Mouse (Mus musculus) embryonic facial prominence, embryonic 13.5 days (tissue): ENCODE results near the gene Erlin1. TPM values are rescaled to one million over a fixed set of nuclear protein-coding genes. Genes with fewer than 3 reads are reported as not detected.
A peak's percentile ranks its signal among the peaks of the same experiment; 100 is the strongest.

Experiments
- ATAC-seq: fragments of 200-750 bp; cut with Nextera tagmentation; 2 replicates; pipeline ENCODE4 v1.8.0; 2017; ENCODE audit warnings: low read depth; ENCODE audit not compliant: insufficient number of reproducible peaks, insufficient read depth, low FRiP score, low TSS enrichment
- H3K27ac ChIP-seq: fragments of 300-500 bp; sonication (generic); 2 replicates; pipeline ENCODE4 v1.5.1; 2015; ENCODE audit warnings: moderate library complexity, mild to moderate bottlenecking, inconsistent platforms
- H3K27me3 ChIP-seq: fragments of 300-500 bp; sonication (generic); 2 replicates; pipeline ENCODE4 v1.6.1; 2015; ENCODE audit warnings: mild to moderate bottlenecking, inconsistent platforms
- H3K36me3 ChIP-seq: fragments of 300-500 bp; sonication (generic); 2 replicates; pipeline ENCODE4 v1.6.1; 2015; ENCODE audit warnings: mild to moderate bottlenecking, inconsistent platforms
- H3K4me1 ChIP-seq: fragments of 300-500 bp; sonication (generic); 2 replicates; pipeline ENCODE4 v1.6.1; 2015; ENCODE audit warnings: inconsistent platforms
- H3K4me2 ChIP-seq: fragments of 300-500 bp; sonication (generic); 2 replicates; pipeline ENCODE4 v1.6.1; 2015; ENCODE audit warnings: moderate library complexity, mild to moderate bottlenecking, inconsistent platforms
- H3K4me3 ChIP-seq: fragments of 300-500 bp; sonication (generic); 2 replicates; pipeline ENCODE4 v1.5.1; 2015; ENCODE audit warnings: mild to moderate bottlenecking, inconsistent platforms
- H3K9ac ChIP-seq: fragments of 300-500 bp; sonication (generic); 2 replicates; pipeline ENCODE4 v1.6.1; 2015; ENCODE audit warnings: mild to moderate bottlenecking, inconsistent platforms
- H3K9me3 ChIP-seq: fragments of 300-500 bp; sonication (generic); 2 replicates; pipeline ENCODE4 v1.6.1; 2016; ENCODE audit warnings: inconsistent platforms
- WGBS: fragments of 180-500 bp; shearing (Covaris S2); methylation state at CpG from one replicate; pipeline ENCODE4 v1.1.7; 2015; ENCODE audit warnings: mixed read lengths; 5-methylcytosine and 5-hydroxymethylcytosine counted together
- polyA plus RNA-seq: library from polyadenylated mRNA; unstranded; fragments of >200 nt; fragmentation: Nextera tagmentation; extraction: Ambion mirVana; gene quantifications from 2 replicates; pipeline ENCODE4 v1.2.1, GENCODE M21; 2015

The Erlin1 gene
- 31.3 and 31.4 TPM in 2 replicates for polyA plus RNA-seq

- Histone ChIP-seq H3K4me2 (peak within 1 kb of the TSS; percentile 86), H3K4me3 (peak within 1 kb of the TSS; percentile 81), H3K9ac (peak within 1 kb of the TSS; percentile 85), H3K9me3 (no peaks in the 10 kb centered on the region), H3K27me3 (no peaks in the 10 kb centered on the region), H3K36me3 (peaks cover 17% of the 10 kb centered on the region), H3K4me1 (peaks cover 19% of the 10 kb centered on the region; the same call in 1 of the 2 replicates), H3K27ac (peak within 1 kb of the TSS; percentile 48; the same call in 1 of the 2 replicates)
- whole genome bisulfite sequencing = under 1% methylated on average over 75 of the region's 75 CpGs
- ATAC-seq = peak; percentile 86
These were observed at the start of gene Erlin1 for GRCm38 (mm10) chr19:44069121-44069913. Gene Erlin1, minus strand, starts transcription at chr19:44069785.

- no peak for ATAC-seq
- H3K4me3 ChIP-seq = no peak overlapping the region
These were observed 48.2 kb upstream of the Erlin1 start for GRCm38 (mm10) chr19:44117793-44118192.

DNA sequence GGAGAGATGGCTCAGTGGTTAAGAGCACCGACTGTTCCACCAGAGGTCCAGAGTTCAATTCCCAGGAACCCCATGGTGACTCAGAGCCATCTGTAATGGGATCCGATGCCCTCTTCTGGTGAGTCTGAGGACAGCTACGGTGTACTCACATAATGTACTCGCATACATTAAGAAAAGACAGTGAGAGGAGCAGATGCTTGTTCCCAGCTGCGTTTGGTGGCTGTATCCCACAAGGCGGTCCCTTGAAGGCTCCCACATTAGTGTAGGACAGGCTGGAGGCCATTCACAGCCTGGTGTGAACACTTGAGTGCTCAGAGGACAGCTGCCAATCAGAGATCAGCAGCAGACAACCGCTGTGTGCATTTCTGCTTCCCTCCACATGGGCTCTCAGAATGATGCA, 42.1 kb upstream of the Erlin1 start:
- no peak for ATAC-seq
- H3K36me3 ChIP-seq = peaks cover 68% of the 10 kb centered on the region
- H3K27me3 ChIP-seq = no peaks in the 10 kb centered on the region
- H3K4me3 ChIP-seq = no peak overlapping the region
- WGBS = 65% methylated on average over 7 of the region's 7 CpGs
- no peak overlapping the region for H3K27ac ChIP-seq
- H3K9me3 ChIP-seq = no peaks in the 10 kb centered on the region
- peaks cover 8% of the 10 kb centered on the region for H3K4me1 ChIP-seq
- H3K9ac ChIP-seq = no peak overlapping the region
- no peak overlapping the region for H3K4me2 ChIP-seq

More at GRCm38 (mm10) chr19:44117793-44118192, 48.2 kb upstream of the Erlin1 start:
- Histone ChIP-seq H3K27me3 (no peaks in the 10 kb centered on the region), H3K4me1 (no peaks in the 10 kb centered on the region), H3K4me2 (no peak overlapping the region), H3K27ac (no peak overlapping the region), H3K9me3 (no peaks in the 10 kb centered on the region), H3K36me3 (peaks cover 85% of the 10 kb centered on the region), H3K9ac (no peak overlapping the region)

- H3K4me2 ChIP-seq = no peak overlapping the region
- no peak overlapping the region for H3K4me3 ChIP-seq
- WGBS = 88% methylated on average over 9 of the region's 9 CpGs
- peaks cover 19% of the 10 kb centered on the region for H3K4me1 ChIP-seq
- H3K9me3 ChIP-seq = no peaks in the 10 kb centered on the region
- no peak overlapping the region for H3K9ac ChIP-seq
- no peak overlapping the region for H3K27ac ChIP-seq
- H3K27me3 ChIP-seq = no peaks in the 10 kb centered on the region
- peaks cover 57% of the 10 kb centered on the region for H3K36me3 ChIP-seq
- ATAC-seq = no peak
These were observed 40.8 kb upstream of the Erlin1 start for GRCm38 (mm10) chr19:44110356-44110755.

DNA sequence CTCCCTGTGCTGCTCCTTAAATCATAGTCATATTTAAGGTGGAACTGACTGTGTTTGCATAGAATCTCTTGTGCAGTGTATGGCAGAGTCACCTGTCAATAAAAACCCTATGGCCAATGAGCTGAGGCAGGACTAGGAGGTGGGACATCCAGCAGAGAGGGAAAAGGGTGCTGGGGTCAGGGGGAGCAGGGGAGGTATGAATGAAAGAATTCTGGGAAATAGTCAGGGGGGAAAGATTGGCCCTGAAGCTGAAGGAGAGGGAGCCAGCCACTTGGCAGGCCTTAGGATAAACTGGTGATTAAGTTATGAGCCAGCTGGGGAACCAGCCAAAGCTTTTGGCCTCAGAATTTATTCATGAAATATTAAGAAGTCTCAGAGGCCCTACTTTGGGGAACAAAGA, 39.4 kb upstream of the Erlin1 start:
- Histone ChIP-seq H3K27me3 (no peaks in the 10 kb centered on the region), H3K4me3 (no peak overlapping the region), H3K27ac (no peak overlapping the region), H3K4me2 (no peak overlapping the region), H3K9me3 (no peaks in the 10 kb centered on the region), H3K4me1 (peaks cover 21% of the 10 kb centered on the region), H3K9ac (no peak overlapping the region), H3K36me3 (peaks cover 45% of the 10 kb centered on the region)
- no peak for ATAC-seq

- Histone ChIP-seq H3K27ac (0 out of 2 replicates have a peak overlapping the region, but pooled peaks have one; percentile 17), H3K9me3 (no peaks in the 10 kb centered on the region), H3K27me3 (no peaks in the 10 kb centered on the region), H3K36me3 (peaks cover 36% of the 10 kb centered on the region), H3K4me3 (peak overlapping the region; percentile 82), H3K9ac (peak overlapping the region; percentile 95), H3K4me2 (peak overlapping the region; percentile 91), H3K4me1 (peaks cover 21% of the 10 kb centered on the region)
- ATAC-seq = no peak
- WGBS = 28% methylated on average over 22 of the region's 22 CpGs
These were observed 38.3 kb upstream of the Erlin1 start for GRCm38 (mm10) chr19:44107661-44108521.

DNA sequence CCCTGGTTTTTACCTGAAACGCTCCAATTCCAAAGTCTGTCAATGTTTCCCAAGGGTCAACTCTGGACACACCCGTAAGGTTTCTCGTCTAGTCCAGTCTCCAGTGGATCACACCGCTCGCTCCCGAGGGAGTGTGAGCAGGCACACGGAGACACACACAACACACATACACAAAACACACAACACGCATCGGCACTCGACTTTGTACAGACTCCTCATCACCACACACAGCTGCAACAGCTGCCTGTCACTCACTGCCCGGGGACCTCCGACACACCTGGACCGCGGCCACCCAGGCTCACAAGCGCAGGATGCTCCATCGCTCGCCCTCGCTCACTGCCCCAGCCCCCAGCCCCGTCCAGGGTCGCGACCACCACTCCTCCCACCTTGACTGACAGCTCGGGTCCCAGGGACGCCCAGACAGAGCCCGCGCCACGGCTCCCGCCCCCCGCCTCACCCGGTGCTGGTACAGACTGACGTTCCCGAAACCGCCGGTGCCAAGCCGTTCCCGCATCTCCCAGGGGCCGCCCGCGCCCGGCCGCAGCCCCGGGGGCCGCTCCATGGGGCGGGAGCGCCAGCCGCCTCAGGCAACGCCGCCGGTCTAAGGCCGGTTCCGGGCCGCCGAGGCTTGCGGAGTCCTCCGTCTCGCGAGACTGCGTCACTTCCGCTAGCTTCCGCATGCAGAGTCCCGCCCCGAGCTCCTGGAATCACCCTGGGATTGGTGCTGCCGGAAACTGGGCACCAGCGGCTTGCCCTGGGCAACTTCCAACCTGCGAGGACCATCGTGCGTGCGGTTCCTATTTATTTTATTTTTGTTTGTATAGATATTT, 37.5 kb upstream of the Erlin1 start, which contains the start of gene Chuk:
Chuk (minus strand) TSS at position 650 of the 830 bp plus-strand sequence.
- H3K27ac ChIP-seq = peak within 1 kb of the TSS; percentile 55; the same call in 1 of the 2 replicates
- peak; percentile 98 for ATAC-seq
- H3K4me1 ChIP-seq = peaks cover 21% of the 10 kb centered on the region
- peak within 1 kb of the TSS; percentile 82 for H3K4me3 ChIP-seq
- H3K4me2 ChIP-seq = peak within 1 kb of the TSS; percentile 91
- WGBS = under 1% methylated on average over 67 of the region's 67 CpGs
- peaks cover 32% of the 10 kb centered on the region for H3K36me3 ChIP-seq
- H3K27me3 ChIP-seq = no peaks in the 10 kb centered on the region
- no peaks in the 10 kb centered on the region for H3K9me3 ChIP-seq
- peak within 1 kb of the TSS; percentile 95 for H3K9ac ChIP-seq

DNA sequence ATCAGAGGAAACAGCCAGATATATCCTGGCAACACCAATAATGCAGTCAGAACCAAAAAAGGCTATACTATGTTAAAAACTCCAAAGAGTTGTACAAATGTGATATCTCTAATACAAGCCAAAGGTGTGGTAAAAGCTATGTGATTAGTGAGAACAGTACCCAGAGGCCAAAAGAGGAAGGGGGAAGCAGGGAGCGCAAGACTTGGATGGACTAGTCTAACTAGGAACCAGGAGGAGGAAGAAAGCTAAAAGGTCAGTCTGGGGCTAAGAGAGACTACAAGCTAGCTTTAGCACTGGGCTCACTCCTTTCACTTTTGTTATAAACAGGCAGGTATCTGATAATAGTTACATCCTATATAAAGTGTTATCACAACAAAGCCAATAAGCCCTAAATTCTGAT, 34.8 kb upstream of the Erlin1 start:
- no peak overlapping the region for H3K4me3 ChIP-seq
- H3K9me3 ChIP-seq = no peaks in the 10 kb centered on the region
- no peak overlapping the region for H3K4me2 ChIP-seq
- peaks cover 21% of the 10 kb centered on the region for H3K4me1 ChIP-seq
- no peak overlapping the region for H3K27ac ChIP-seq
- ATAC-seq = no peak
- H3K9ac ChIP-seq = no peak overlapping the region
- peaks cover 18% of the 10 kb centered on the region for H3K36me3 ChIP-seq
- WGBS = 90% methylated on average over 1 of the region's 1 CpGs
- no peaks in the 10 kb centered on the region for H3K27me3 ChIP-seq

DNA sequence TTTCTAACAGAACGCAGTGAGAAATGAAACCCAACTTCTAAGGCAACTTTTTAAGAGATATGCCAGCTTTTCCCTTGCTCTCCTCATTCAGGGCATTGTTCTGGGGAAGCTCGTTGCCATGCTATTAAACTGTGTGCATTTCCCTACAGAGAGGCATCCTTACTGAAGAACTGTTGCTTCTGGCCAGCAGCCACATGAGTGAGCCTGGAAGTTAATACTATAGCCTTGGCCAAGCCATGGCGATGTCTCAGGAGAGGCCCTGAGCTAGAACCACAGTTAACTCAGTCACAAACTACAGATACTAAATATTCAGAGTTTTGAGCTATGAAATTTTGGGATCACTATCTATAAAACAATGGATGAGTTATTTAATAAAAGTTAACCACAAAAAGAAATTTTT, 33.4 kb upstream of the Erlin1 start:
- Histone ChIP-seq H3K9me3 (no peaks in the 10 kb centered on the region), H3K27ac (no peak overlapping the region), H3K9ac (no peak overlapping the region), H3K36me3 (peaks cover 25% of the 10 kb centered on the region), H3K4me2 (no peak overlapping the region), H3K4me1 (peaks cover 17% of the 10 kb centered on the region), H3K4me3 (no peak overlapping the region), H3K27me3 (no peaks in the 10 kb centered on the region)
- 91% methylated on average over 3 of the region's 3 CpGs for WGBS
- no peak for ATAC-seq

DNA sequence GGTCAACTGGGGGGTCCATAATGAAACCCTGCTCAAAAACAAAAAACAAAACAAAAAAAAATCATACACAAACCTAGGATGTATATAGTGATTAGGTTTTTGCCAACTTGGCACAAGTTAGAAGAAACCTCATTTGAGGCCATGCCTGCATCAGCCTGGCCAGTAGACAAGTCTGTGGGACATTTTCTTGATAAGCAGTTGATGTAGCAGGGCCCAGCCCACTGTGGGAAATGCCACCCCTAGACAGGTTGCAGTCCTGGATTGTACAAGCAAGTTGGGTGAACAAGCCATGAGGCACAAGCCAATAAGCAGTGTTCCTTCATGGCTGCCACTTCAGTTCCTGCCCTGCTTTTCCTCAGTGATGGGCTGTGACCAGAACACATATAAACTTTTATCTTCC, 31.3 kb upstream of the Erlin1 start:
- no peak overlapping the region for H3K27ac ChIP-seq
- peaks cover 5% of the 10 kb centered on the region for H3K4me1 ChIP-seq
- no peak overlapping the region for H3K4me2 ChIP-seq
- H3K27me3 ChIP-seq = no peaks in the 10 kb centered on the region
- ATAC-seq = no peak
- no peaks in the 10 kb centered on the region for H3K9me3 ChIP-seq
- H3K9ac ChIP-seq = no peak overlapping the region
- no peak overlapping the region for H3K4me3 ChIP-seq
- H3K36me3 ChIP-seq = peaks cover 44% of the 10 kb centered on the region

GRCm38 (mm10) chr19:44086278-44086677, 16.7 kb upstream of the Erlin1 start:
- WGBS = 73% methylated on average over 3 of the region's 3 CpGs
- Histone ChIP-seq H3K36me3 (peaks cover 60% of the 10 kb centered on the region), H3K4me3 (no peak overlapping the region), H3K9me3 (no peaks in the 10 kb centered on the region), H3K9ac (no peak overlapping the region), H3K27me3 (no peaks in the 10 kb centered on the region), H3K4me1 (no peaks in the 10 kb centered on the region), H3K4me2 (no peak overlapping the region), H3K27ac (no peak overlapping the region)
- ATAC-seq = no peak
